Mouse (Mus musculus) ES-Bruce4 (cell line): Measurements from ENCODE around the gene Ranbp9.

ENCODE experiments used
- CTCF ChIP-seq: IDR thresholded peaks from one replicate; pipeline ENCODE4 v1.8.1; 2011; ENCODE audit warnings: low read depth, low read length
- EP300 ChIP-seq: IDR thresholded peaks from 2 replicates; pipeline ENCODE4 v1.6.1; 2011; ENCODE audit warnings: low read depth, low read length; ENCODE audit not compliant: insufficient read depth
- POLR2A ChIP-seq: IDR thresholded peaks from one replicate; pipeline ENCODE4 v1.8.1; 2011; ENCODE audit warnings: low read length; ENCODE audit not compliant: insufficient read depth

GRCm38 (mm10) chr13:43356346-43357125 lies 124.5 kb downstream of the Ranbp9 start:
- no peak for TF ChIP-seq CTCF
- TF ChIP-seq EP300: no peak
- TF ChIP-seq POLR2A: no peak
